Mouse (Mus musculus) gastrocnemius, postnatal 36 days (tissue): Measurements from ENCODE around the gene BC030867. TPM values are rescaled to one million over a fixed set of nuclear protein-coding genes. Genes with fewer than 3 reads are reported as not detected.

Experiments used
- DNase-seq, 2 experiments: peaks; one replicate each; pipeline ENCODE4 v3.0.0; 2022
- intact Hi-C: fragments of 180-260 bp; cut with DNase I; formaldehyde crosslinking; loops from one replicate; pipeline ENCODE4 v1.15.1; 2025
- total RNA-seq, 2 experiments: library from RNA; stranded (reverse); gene quantifications; 2 replicates each; pipeline ENCODE4 v1.2.3; 2021

The BC030867 gene
- total RNA-seq, 2 experiments from 2014 or later, result not detected

DNA sequence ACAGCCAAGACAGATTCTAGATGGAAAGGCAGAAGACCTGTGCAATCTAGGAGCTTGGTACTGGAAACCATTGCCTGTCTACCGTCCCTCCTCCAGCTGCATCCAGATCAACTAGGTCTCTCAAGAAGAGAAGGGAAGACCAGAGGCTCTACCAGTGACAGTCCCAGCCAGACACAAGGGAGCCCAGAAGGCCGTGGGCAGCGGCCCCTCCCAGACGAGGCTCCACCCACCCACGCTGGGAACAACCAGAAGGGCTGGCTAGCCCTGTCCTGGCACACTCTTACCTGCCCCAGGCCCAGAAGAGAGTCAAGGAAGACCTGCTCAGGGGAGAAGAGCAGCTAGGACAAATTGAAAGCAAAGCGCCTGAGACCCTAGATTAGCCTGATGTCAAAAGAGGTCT is 28.2 kb upstream of the BC030867 start:
- intact Hi-C loops, result no loop called here
- peak in 1 of 2 experiments; percentile 20 for DNase-seq

DNA sequence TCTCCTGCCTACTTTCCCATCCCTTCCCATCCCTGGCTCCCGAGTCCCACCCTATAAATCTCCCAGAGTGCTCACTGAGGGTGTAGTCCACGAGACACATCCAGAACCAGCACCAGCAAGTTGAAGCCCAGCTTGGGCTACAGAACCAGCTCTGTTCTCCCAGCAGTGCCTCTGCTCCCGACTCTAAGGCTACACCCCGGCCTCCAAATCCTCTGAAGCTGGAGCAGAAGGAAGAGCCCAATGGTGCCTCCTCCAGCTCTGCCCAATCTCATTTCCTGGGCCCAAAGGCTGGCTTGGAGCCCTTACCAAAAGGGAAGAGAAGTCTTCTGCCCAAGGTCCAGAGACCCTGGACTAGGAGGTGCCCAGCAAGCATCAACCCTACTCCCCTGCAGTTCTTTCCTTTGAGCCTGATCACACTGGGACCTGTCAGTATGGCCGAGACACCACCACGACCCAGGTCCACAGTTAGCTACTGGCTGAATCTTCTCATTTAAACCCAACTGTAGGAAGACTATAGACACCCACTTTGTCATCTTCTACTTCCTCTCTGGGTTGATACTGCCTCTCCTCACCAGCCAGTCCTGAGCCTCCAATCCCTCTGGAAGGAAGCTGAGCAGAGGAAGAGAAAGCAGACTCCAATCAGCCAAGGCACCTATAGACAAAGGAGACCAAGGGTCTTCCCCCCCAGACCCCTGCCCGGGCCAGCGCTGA is 27.3 kb upstream of the BC030867 start:
- DNase-seq, result no peak
- intact Hi-C loops, result no loop called here

DNA sequence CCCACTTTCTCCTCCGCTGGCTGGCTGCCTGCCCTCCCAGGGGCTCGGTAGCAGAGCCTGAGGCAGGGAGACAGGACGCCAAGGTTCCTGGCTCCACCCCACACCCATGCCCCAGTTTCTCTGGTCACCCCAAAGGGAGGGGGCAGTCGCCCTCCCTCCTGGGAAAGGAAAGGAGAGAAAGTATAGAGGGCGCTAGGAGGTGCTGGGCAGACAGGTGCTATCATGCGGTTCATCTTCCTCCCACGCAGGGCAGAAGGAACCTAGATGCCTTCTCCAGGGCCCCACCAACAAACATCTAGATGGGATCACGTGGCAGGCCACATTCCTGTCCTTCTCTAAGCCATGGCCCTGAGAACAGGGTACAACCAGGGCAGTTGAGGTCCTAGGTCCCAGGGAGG is 26.7 kb upstream of the BC030867 start:
- DNase-seq, result peak in 1 of 2 experiments; percentile 21
- intact Hi-C loops, result no loop called here

DNA sequence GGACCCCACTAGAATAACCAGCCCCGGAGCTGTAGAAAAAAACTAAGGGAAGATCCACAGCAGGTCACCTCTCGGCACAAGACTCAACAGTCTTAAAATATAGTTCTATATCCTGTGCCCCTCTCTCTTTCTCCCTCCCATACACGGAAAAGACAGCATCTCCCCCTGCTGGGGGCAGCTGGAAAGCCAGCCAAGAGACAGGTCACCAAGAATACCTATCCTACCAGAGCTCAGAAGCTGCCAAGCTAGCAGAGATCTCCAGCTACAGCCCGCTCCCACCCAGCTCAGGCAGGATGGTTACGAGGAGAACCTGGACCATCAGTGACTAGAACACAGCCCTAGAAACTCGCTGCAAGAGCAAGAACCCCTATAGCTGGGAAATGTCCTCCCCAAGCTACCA is 25.5 kb upstream of the BC030867 start:
- intact Hi-C loops, result no loop called here
- peak in 1 of 2 experiments; percentile 15 for DNase-seq

DNA sequence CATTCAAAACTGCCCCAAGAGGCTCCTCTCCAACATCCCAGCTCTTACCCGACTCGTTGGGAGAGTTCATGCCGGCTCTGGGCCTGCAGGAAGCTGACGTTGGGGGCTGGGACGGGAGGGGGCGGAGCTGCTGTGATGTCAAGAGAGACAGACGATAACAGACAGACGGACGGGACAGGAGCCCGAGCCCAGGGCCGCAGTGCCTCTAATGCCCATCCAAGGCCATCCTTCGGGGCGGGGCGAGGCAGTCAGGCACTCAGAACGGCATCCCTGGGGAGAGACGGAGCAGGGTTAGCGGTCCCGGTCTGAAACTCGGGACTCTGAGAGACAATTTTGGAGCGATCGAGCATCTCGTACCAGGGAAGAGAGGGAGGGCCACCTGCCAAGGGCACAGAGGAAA is 24.0 kb upstream of the BC030867 start:
- no peak for DNase-seq
- intact Hi-C loops, result no loop called here

DNA sequence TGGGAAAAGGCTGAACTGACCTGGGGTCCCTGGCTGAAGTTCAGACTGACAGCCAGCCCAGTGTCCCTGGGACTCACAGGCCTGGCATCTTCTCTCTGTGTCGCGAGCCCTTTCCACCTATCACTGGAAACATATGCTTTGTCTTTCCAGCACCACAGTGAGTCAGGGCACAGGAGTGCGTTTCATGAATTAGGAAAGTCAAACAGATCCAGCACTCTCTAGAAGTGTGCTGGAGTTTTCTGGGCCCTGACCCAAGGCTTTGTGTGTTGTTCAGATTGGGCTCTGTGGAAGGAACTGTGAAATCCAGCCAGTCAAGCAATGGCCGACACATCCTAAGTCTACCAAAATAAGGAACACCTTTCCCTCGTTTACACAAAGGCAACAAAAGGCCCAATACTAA is 23.5 kb upstream of the BC030867 start:
- DNase-seq, result no peak
- intact Hi-C loops, result no loop called here

DNA sequence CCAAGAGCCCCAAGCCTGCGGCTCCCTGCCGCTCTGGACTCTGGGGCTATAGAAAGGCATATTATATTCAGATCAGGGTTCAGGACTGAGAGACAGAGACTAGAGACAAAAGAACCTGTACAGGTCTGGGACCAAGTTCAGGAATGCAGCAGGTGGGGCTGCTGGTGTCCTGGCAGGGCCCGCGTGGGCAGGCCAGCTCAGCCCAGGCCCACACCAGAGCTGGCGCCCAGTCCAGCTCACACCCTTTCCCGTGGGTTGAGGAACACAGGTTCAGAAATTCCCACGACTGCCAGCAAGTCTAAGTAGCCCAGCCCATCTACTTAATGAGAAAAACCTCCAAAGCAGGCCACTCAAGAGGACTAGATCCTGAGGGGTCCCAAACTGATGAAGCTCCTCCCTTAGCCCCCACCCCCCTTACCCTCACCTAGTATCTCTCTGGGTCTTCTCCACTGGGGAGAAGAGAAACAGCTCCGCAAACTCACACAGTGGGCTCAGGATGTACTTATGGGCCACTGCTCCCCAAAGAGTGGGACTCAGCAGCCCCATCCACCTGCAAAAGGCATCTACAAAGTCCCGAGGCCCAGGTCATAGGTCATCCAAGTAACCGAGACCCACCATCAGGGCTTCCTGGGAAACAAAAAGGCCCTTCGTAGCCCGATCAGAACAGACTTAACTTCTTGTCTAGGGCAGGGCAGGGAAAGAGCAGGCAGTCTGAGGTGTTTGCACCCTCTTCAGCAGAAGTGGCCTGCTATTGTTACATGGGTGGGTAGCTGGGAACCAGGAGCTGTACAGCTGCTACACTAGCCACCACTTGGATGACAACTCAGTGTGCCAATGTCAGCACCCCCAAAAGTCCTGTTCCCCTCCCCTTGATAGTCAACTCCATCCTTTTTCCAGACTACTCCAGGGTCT is 22.4 kb upstream of the BC030867 start:
- intact Hi-C loops, result no loop called here
- no peak for DNase-seq

DNA sequence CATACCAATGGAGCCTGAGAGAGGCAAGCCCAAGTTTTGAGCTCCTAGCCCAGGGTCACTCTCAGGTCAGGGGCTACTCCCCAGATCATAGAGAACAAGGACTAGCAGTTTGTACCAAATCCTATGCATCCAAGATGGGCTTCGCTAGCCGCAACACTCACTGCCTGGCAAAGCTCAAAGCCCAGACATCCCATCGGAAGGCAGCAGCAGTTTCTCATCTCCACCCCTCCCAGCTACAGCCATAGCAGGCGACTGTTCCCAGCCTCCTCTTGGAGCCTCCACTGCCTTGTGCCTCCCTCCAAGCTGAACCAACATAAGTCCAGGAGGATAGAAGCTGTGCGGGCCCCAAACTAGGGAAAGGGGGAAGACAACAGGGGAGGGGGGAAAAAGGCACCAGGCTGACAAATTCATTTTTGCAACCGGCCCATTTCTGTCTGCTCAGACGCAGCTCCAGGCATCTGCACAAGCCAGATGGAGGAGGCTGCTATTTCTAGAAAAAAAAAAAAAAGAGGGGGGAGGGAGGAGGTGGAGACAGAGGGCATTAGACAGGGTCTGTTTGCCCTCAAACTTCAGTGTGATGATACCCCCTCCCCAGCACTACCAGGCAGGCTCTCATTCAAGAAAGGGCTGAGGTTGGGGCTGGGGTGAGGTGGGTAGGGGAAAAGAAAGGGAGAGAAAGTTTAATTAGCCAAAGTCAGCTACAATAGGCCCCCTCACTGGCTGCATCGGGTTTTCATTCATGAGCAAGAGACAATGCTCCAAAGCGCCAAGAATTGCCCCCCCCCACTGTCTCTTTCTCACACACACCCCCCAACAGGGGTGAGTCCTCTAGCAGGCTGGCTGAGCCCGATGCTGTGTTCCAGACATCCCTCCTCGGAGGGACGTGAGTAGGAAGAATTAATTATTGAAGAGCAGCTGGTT is 21.2 kb upstream of the BC030867 start:
- no peak for DNase-seq
- intact Hi-C loops, result no loop called here

DNA sequence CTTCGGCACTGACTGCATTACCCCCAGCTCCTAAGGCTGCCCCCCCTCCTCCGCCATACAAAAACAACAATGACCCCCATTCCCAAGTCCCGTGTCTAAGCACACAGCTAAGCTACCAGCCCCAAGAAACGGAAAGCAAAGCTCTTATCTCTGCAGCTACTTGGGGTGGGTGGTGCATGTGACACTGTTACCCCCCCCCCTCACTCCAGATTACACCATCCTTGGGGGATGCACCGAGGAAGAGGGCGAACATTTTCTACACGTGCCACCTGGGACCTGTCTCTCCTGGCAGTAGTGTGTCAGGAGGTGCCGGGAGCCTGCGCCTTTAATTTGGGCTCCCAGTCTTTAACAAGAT is 20.5 kb upstream of the BC030867 start:
- intact Hi-C loops, result no loop called here
- DNase-seq, result no peak

DNA sequence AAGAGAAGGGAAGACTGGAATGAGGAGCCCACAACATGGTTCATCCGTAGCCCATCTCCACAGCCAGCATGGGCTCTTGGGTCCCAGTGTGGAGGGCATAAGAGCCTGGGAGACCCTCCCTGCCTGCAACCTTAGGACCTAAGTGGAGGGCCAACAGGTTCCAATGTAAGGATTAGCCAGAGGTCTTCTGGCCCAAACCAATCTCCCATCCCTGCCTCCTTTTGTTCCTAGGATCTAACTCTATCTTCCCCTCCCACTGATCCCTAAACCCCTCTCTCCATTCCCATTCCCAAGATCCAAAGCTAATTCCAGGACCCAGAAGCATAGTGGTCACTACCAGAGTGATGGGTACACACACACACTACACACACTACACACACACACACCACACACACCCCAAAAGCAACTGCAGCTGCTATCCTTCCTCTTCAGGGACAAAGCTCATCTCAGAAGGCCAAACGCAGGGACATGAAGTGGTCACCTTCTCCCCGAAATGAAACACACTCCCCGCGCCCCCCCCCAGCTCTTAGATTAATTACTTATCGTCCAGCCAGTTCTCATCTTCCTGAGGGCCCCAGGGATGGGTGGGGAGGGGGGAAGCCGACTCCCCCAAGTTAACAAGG is 19.9 kb upstream of the BC030867 start:
- no peak for DNase-seq
- intact Hi-C loops, result no loop called here

DNA sequence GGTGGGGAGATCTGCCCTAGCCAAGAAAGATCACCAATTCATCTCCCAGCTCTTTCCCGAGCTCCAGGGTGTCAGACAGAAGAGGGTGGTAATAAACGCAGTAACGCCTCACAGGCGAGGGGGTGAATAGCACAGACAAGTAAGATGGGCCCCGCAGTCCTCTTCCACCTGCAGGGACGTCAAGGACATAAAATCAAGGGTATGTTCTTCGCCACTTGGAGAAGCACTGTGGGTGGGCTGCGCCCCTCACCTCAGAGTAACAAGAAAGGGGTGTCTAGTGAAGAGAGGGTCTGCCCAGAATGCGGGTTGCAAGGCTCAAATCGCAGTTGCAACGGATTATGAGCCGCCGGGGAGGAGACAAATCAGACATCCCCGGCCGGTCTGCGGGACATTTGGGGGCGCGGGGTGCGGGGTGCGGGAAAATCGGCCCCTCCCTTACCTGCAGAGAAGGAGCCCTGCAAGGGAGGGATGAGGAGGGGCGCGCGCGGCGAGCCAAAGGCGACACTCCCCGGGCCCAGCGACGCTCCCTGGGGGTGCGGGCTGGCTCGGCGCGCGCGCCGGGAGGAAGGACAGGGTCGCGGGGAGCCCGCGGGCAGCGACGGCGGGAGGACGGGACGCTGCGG is 19.2 kb upstream of the BC030867 start:
- no peak for DNase-seq
- intact Hi-C loops, result no loop called here

DNA sequence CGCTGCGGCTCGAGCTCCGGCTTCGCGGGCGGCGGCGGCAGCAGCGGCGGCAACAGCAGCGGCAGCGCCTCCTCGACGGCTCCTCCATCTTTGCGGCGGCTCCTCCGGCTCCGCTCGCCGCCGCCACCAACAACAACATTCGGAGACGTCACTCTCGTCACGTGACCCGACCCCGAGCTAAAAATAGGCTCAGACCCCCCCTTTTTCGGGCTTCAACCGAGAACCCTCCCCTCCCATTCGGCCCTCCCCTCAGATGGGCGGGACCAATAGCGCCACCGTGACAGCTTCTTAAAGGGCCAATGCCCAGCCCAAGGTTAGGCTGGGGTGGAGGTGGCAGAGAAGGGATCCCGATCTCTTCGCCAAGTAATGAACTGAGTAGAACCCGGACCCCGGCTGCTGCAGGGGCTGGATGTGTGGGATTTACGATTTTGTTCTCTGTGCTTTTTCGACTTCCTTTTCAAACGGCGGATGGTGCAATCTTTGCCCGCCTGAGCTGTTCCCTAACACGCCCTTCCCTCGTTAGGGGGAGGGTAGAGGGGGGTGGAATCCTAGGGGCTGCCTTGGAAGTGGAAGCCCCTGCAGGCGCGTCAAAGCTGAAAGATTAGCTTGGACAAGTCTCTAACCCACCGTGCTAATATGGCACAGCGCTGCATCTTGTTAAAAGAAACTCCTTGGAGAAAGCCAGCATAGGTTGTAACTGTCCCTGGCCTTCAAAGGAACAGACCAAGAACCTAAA is 18.5 kb upstream of the BC030867 start, which contains the start of gene Hdac5:
TSS of gene Hdac5 (minus strand) at position 161 of the 736 bp plus-strand sequence.
- peak; percentile 95 to 98 for DNase-seq
- intact Hi-C loops, result loop anchor here (2.0 kb wide), 1 partner anchor 19 kb away; the partner anchor contains the start of gene BC030867

DNA sequence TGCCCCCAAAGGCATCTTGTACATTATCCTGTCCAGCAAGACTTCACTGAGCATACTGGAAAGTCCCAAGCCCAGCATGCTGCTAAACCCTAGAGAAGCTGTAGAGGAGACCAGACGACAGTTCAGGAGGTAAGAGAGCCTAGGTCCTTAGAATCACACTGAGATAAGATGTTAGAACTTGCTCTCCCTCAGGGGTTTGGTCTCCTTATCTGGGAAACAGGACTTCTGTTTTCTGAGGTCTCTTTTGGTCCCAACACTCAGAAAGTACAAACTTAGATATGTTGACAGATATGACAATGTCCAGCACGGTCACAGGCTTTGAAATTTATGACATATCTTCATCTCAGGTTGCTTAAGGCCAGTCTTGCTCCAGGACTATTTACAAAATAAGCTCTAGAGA is 12.7 kb upstream of the BC030867 start:
- intact Hi-C loops, result no loop called here
- no peak for DNase-seq

DNA sequence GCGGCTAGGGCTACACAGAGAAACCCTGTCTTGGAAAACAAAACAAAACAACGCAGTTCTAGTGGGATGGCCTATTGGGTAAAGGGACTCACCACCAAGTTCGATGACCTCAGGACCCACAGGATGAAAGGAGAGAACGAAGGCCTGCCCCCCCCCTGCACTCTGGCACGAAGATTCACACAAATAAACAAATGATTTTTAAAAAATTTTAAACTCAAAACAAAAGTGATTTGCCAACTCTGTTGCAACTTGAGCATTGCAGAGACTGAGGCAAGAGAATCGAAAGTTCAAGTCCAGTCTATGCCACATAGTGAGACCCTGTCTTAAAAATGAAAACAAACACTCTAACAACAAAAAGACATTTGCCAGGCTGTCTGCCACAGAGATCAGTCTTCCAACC is 8.0 kb upstream of the BC030867 start:
- intact Hi-C loops, result no loop called here
- no peak for DNase-seq

DNA sequence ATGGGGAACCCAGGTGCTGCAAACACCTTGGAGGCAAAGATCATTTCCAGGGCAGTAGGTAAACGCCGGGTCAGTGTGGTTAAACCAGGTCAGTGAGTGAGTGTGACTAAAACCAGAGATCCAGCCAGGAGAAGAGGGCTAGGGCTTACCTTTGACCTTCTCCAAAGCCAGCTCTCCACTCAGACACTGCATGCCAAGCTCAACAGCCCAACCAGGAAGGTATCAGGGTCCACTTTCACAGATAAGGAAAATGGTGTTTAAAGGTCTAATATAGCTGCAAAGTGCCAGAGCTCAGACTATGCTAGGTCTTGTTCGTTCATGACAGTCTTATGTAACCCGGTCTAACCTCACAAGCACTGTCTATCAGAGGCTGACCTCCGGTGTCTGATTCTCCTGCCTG is 7.4 kb upstream of the BC030867 start:
- DNase-seq, result no peak
- intact Hi-C loops, result no loop called here

DNA sequence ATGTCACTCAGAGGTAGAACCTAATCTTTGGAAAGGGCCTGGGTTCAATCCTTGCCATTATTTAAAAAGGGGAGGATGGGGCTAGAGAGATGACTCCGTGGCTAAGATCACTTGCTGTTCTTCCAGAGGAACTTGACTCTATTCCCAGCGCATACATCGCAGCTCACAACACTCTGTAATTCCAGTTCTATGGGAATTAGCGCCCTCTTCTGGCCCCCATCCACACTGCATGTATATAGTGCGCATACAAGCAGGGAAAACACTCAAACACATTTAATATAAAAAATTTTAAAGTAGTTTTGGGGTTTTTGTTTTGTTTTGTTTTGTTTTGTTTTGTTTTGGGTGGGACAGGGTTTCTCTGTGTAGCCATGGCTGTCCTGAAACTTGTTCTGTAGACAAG is 6.8 kb upstream of the BC030867 start:
- DNase-seq, result no peak
- intact Hi-C loops, result no loop called here

DNA sequence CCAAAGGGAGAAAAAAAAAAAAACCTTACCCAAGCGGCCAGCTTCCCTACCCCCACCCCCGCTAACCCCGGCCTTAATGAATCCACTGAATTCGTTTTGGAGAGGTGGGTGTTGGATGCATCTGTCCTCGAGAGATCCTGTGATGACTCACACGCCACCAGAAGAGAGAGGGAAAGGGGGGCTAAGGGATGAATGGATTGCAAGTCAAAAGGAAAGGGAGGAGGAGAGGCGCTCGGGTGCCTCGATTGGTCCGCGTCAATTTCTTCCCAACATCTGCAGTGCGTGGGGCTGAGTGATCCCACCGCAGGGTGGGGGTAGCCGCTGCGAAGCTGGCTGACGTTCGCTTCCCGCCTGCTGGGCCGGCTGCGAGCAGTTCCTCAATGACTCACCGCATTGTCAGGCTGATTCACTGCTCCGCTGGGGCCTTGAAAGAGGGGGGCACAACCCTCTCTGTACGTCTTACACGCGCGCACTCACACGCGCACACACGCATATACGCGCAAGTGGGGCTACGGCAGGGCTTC is 3.7 kb upstream of the BC030867 start:
- DNase-seq, result peak in 1 of 2 experiments; percentile 36
- intact Hi-C loops, result no loop called here

DNA sequence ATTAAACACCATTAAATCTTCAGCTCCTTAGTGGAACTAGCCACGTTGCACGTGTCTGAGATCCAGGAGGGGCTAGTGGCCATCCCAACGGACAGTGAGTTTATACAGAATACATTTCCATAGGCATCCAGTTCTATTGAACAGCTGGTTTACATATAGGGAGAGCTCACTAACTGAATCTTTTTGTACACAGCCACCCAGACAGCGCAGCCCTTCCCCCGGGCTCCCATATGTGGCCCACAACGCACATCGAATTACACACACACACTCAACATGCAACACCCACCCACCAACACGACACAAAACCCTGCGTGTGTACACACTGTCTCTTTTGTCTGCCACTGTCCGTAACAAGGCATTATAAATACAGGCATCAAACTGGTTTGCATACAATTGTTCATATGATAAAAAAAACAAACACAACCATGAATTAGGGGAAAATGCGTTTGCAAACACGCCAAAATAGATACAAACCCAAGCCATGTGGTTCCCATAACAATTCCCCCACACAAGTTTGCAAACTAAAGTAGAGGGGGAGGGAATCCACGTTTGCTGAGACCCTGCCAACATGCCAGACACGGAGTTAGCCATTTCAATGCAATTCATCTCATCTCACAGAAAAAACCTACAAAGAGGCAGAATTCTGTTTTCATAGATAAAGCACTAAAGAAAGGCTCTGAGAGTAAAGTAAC is 3.0 kb upstream of the BC030867 start:
- DNase-seq, result no peak
- intact Hi-C loops, result no loop called here
